Mouse (Mus musculus) E14TG2a.4 (cell line): ENCODE data around the gene Wipi2.

Experiments used
- H3K27me3 ChIP-seq: 2 replicates; pipeline ENCODE4 v1.6.1; 2014; ENCODE audit warnings: low read length, control low read depth; ENCODE audit not compliant: insufficient read depth
- H3K36me3 ChIP-seq: 2 replicates; pipeline ENCODE4 v1.6.1; 2014; ENCODE audit warnings: low read length, control low read depth; ENCODE audit not compliant: insufficient read depth
- H3K4me1 ChIP-seq: replicated peaks from 2 replicates; pipeline ENCODE4 v1.6.1; 2014; ENCODE audit warnings: low read depth, low read length, control low read depth
- H3K4me3 ChIP-seq: replicated peaks from 2 replicates; pipeline ENCODE4 v1.5.1; 2014; ENCODE audit warnings: mild to moderate bottlenecking, low read length
- H3K9me3 ChIP-seq: 2 replicates; pipeline ENCODE4 v1.6.1; 2014; ENCODE audit warnings: low read length, control low read depth
- CTCF ChIP-seq: conservative IDR thresholded peaks from 2 replicates; pipeline ENCODE4 v1.5.1; 2014; ENCODE audit warnings: low read length
- NANOG ChIP-seq: IDR thresholded peaks from 2 replicates; pipeline ENCODE4 v1.6.1; 2014; ENCODE audit warnings: borderline replicate concordance, low read length, mixed read lengths
- POU5F1 ChIP-seq: IDR thresholded peaks from 2 replicates; pipeline ENCODE4 v1.6.1; 2014; ENCODE audit warnings: low read length, borderline replicate concordance

Gene Wipi2

GRCm38 (mm10) chr5:142718037-142718436 lies 90.5 kb downstream of the Wipi2 start:
- no peak for TF ChIP-seq NANOG
- peak; percentile 92 for TF ChIP-seq CTCF
- peak overlapping the region; percentile 43; the same call in 1 of the 2 replicates for H3K4me3 ChIP-seq
- H3K9me3 ChIP-seq = peaks cover 7% of the 10 kb centered on the region; the same call in 1 of the 2 replicates
- H3K4me1 ChIP-seq = peaks cover 55% of the 10 kb centered on the region
- peaks cover 41% of the 10 kb centered on the region for H3K36me3 ChIP-seq
- H3K27me3 ChIP-seq = peaks cover 7% of the 10 kb centered on the region; the same call in 1 of the 2 replicates

GRCm38 (mm10) chr5:142718486-142718885 lies 91.0 kb downstream of the Wipi2 start:
- Histone ChIP-seq H3K27me3 (peaks cover 7% of the 10 kb centered on the region; the same call in 1 of the 2 replicates), H3K4me1 (peaks cover 57% of the 10 kb centered on the region), H3K4me3 (peak overlapping the region; percentile 43), H3K36me3 (peaks cover 41% of the 10 kb centered on the region), H3K9me3 (peaks cover 7% of the 10 kb centered on the region; the same call in 1 of the 2 replicates)
- TF ChIP-seq NANOG (no peak), POU5F1 (no peak), CTCF (no peak)

DNA sequence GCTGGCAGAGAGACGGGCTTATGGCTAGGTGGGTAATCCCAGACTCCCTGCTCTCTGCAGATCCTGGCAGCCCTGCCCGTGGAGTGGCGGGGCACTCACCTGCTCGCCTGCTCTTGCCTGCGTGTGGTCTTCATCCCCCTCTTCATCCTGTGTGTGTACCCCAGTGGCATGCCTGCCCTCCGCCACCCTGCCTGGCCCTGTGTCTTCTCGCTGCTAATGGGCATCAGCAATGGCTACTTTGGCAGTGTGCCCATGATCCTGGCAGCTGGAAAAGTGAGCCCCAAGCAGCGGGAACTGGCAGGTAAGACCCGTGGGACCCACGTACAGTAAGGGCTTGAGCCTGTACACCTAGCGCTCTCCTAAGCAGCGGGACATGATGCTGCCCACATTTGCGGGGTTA lies 92.4 kb downstream of the Wipi2 start:
- H3K4me1 ChIP-seq = peaks cover 64% of the 10 kb centered on the region
- peaks cover 29% of the 10 kb centered on the region for H3K36me3 ChIP-seq
- TF ChIP-seq NANOG = no peak
- TF ChIP-seq CTCF = no peak
- no peak for TF ChIP-seq POU5F1
- peaks cover 7% of the 10 kb centered on the region; the same call in 1 of the 2 replicates for H3K27me3 ChIP-seq
- no peak overlapping the region for H3K4me3 ChIP-seq
- peaks cover 7% of the 10 kb centered on the region; the same call in 1 of the 2 replicates for H3K9me3 ChIP-seq
